Mouse (Mus musculus) limb, embryonic 14.5 days (tissue): ENCODE measurements around the gene Olfr202. TPM values are rescaled to one million over a fixed set of nuclear protein-coding genes. Genes with fewer than 3 reads are reported as not detected.
"Not testable (repeated sequence)": the region's sequence is repeated elsewhere in the genome, so short reads cannot be mapped to it uniquely, and the experiment has no call there.

Experiments used
- ATAC-seq: fragments of 200-750 bp; cut with Nextera tagmentation; 2 replicates; pipeline ENCODE4 v1.8.0; 2017; ENCODE audit warnings: low read depth, moderate number of reproducible peaks, moderate TSS enrichment; ENCODE audit not compliant: low FRiP score
- DNase-seq: peaks from one replicate; pipeline ENCODE4 v3.0.0-alpha.2; 2015; ENCODE audit warnings: low spot score
- H3K27ac ChIP-seq: fragments of 300-500 bp; sonication (generic); replicated peaks from 2 replicates; pipeline ENCODE4 v1.5.1; 2014; ENCODE audit warnings: low read depth, mild to moderate bottlenecking, low read length, moderate library complexity, mixed read lengths
- H3K27me3 ChIP-seq: fragments of 300-500 bp; sonication (generic); 2 replicates; pipeline ENCODE4 v1.6.1; 2014; ENCODE audit warnings: low read length, mixed read lengths; ENCODE audit not compliant: control insufficient read depth, insufficient read depth
- H3K36me3 ChIP-seq: fragments of 300-500 bp; sonication (generic); 2 replicates; pipeline ENCODE4 v1.6.1; 2014; ENCODE audit warnings: mild to moderate bottlenecking, low read length, moderate library complexity, mixed read lengths; ENCODE audit not compliant: control insufficient read depth, insufficient read depth
- H3K4me1 ChIP-seq: fragments of 300-500 bp; sonication (generic); 2 replicates; pipeline ENCODE4 v1.6.1; 2014; ENCODE audit warnings: antibody characterized with exemption, low read length, mixed read lengths; ENCODE audit not compliant: control insufficient read depth, insufficient read depth
- H3K4me2 ChIP-seq: fragments of 300-500 bp; sonication (generic); replicated peaks from 2 replicates; pipeline ENCODE4 v1.6.1; 2014; ENCODE audit warnings: low read depth, mild to moderate bottlenecking, low read length, moderate library complexity; ENCODE audit not compliant: severe bottlenecking
- H3K4me3 ChIP-seq: fragments of 300-500 bp; sonication (generic); replicated peaks from 2 replicates; pipeline ENCODE4 v1.5.1; 2014; ENCODE audit warnings: low read length
- H3K9ac ChIP-seq: fragments of 300-500 bp; sonication (generic); 2 replicates; pipeline ENCODE4 v1.6.1; 2014; ENCODE audit warnings: mild to moderate bottlenecking, low read depth, low read length, moderate library complexity; ENCODE audit not compliant: severe bottlenecking
- H3K9me3 ChIP-seq: fragments of 300-500 bp; sonication (generic); 2 replicates; pipeline ENCODE4 v1.6.1; 2016; ENCODE audit warnings: low read length; ENCODE audit not compliant: control insufficient read depth
- POLR2A ChIP-seq: fragments of 200-500 bp; IDR thresholded peaks from 2 replicates; pipeline ENCODE4 v1.8.0; 2012; ENCODE audit warnings: inconsistent platforms, mild to moderate bottlenecking, moderate library complexity, borderline replicate concordance; ENCODE audit not compliant: insufficient read depth, insufficient read length; ENCODE audit errors: extremely low read depth
- WGBS: fragments of 180-500 bp; shearing (Covaris S2); extraction: QIAGEN DNeasy Blood & Tissue Kit; methylation state at CpG from one replicate; pipeline ENCODE4 v1.1.7; 2014; 5-methylcytosine and 5-hydroxymethylcytosine counted together
- polyA plus RNA-seq, 2 experiments: library from polyadenylated mRNA; depleted of rRNA in 1 of 2; stranded (reverse) in 1 of 2; unstranded in 1 of 2; fragments of >200 nt; fragmentation: Nextera tagmentation in 1 of 2; extraction: Ambion mirVana in 1 of 2; gene quantifications; 2 replicates each; pipeline versions ENCODE4 v1.2.1 to v1.2.3; 2012 to 2014

The Olfr202 gene
- polyA plus RNA-seq, 2 experiments: not detected

DNA sequence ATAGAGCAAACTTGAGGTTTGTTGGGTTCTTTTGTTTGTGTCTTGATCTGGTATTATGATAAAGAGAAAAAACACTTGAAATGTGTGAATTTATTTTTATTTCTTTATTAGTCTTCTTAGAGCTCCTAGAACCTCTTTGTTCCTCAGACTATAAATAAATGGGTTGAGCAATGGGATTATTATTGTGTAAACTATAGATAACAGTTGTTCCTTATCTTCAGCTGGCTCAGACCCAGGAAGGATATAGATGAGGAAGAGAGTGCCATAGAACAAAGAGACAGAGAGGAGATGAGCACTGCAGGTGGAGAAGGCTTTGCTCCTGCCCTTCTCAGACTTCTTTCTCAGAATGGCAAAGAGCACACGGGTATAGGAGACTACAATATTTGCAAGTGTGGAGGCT, 3.1 kb downstream of the Olfr202 start:
- no peaks in the 10 kb centered on the region for H3K9me3 ChIP-seq
- H3K4me3 ChIP-seq: no peak overlapping the region
- H3K36me3 ChIP-seq: no peaks in the 10 kb centered on the region
- no peak for TF ChIP-seq POLR2A
- WGBS: 53% methylated on average over 1 of the region's 1 CpGs
- no peaks in the 10 kb centered on the region for H3K27me3 ChIP-seq
- ATAC-seq (no peak), DNase-seq (no peak)
- H3K27ac ChIP-seq: no peak overlapping the region
- no peak overlapping the region for H3K9ac ChIP-seq
- H3K4me2 ChIP-seq: no peak overlapping the region
- H3K4me1 ChIP-seq: no peaks in the 10 kb centered on the region

DNA sequence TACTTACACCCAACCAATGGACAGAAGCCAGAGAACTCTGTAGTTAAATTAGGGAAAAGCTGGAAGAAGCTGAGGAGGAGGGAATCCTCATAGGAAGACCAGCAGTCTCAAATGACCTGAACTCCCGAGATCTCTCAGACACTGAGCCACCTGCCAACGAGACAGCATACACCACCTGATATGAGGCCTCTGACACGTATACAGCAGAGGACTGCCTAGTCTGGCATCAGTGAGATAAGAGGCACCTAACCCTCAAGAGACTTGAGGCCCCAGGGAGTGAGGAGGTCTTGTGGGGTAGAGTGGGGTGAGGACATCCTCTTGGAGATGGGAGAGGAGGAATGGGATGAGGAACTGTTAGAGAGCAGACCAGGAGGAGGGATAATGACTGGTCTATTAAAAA, 6.1 kb downstream of the Olfr202 start:
- WGBS: 74% methylated on average over 3 of the region's 3 CpGs
- no peak overlapping the region for H3K4me2 ChIP-seq
- DNase-seq: no peak
- H3K27me3 ChIP-seq: no peaks in the 10 kb centered on the region
- H3K36me3 ChIP-seq: no peaks in the 10 kb centered on the region
- TF ChIP-seq POLR2A: no peak
- no peak overlapping the region for H3K27ac ChIP-seq
- H3K9ac ChIP-seq: no peak overlapping the region
- no peaks in the 10 kb centered on the region for H3K9me3 ChIP-seq
- no peak overlapping the region for H3K4me3 ChIP-seq
- no peaks in the 10 kb centered on the region for H3K4me1 ChIP-seq
- no peak for ATAC-seq

DNA sequence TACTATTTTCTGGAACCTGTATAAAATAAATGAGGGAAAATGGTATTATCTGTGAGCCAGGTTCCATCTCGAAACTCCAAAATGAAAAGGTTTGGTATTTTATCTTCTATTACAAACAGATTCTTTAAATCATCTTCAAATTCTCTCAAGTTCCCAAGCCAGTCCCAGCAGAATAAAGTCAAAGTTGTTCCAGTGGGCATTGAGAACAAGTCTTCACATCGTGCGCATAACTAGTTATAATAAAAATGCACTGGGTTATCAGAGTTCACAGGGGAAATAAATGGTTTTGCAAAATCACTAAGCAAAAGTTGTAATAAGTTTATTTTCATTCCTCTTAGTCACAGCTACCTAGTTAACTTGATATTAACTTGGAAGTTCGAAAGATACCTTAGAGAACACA, 14.1 kb downstream of the Olfr202 start, which contains the start of gene Olfr201:
Olfr201 (minus strand) TSS at position 101 of the 400 bp plus-strand sequence.
- H3K9ac ChIP-seq, H3K9me3 ChIP-seq, H3K36me3 ChIP-seq, H3K4me3 ChIP-seq, H3K27me3 ChIP-seq, H3K4me1 ChIP-seq, DNase-seq, ATAC-seq, H3K4me2 ChIP-seq, H3K27ac ChIP-seq: not testable (repeated sequence)
- WGBS: 85% methylated on average over 4 of the region's 4 CpGs

- not testable (repeated sequence) for H3K27ac ChIP-seq, H3K9ac ChIP-seq, ATAC-seq, H3K4me3 ChIP-seq, H3K36me3 ChIP-seq, H3K9me3 ChIP-seq, H3K27me3 ChIP-seq, DNase-seq, H3K4me1 ChIP-seq, H3K4me2 ChIP-seq
- WGBS: 74% methylated on average over 4 of the region's 4 CpGs
Observed at GRCm38 (mm10) chr16:59269097-59269496, 17.5 kb downstream of the Olfr202 start.

GRCm38 (mm10) chr16:59249684-59250083, 36.9 kb downstream of the Olfr202 start:
- WGBS: 86% methylated on average over 17 of the region's 17 CpGs
- no peaks in the 10 kb centered on the region for H3K36me3 ChIP-seq
- no peak for DNase-seq
- H3K27ac ChIP-seq: no peak overlapping the region
- H3K9me3 ChIP-seq: no peaks in the 10 kb centered on the region
- no peak overlapping the region for H3K4me3 ChIP-seq
- ATAC-seq: no peak
- no peak overlapping the region for H3K9ac ChIP-seq
- no peak for TF ChIP-seq POLR2A
- no peaks in the 10 kb centered on the region for H3K4me1 ChIP-seq
- no peaks in the 10 kb centered on the region for H3K27me3 ChIP-seq
- no peak overlapping the region for H3K4me2 ChIP-seq

Other genes starting within 250 kb of the Olfr202 start
- gene Olfr187, start 247.0 kb downstream of the Olfr202 start, polyA plus RNA-seq (2012; rRNA removed): not detected in 2 replicates
- not detected in 2 replicates for gene Olfr187, start 247.0 kb downstream of the Olfr202 start, polyA plus RNA-seq (2014; fragmentation: Nextera tagmentation; extraction: Ambion mirVana)
- not detected in 2 replicates for gene Olfr190, start 208.8 kb downstream of the Olfr202 start, polyA plus RNA-seq (2012; rRNA removed)
- gene Olfr190, start 208.8 kb downstream of the Olfr202 start, polyA plus RNA-seq (2014; fragmentation: Nextera tagmentation; extraction: Ambion mirVana): not detected in 2 replicates
- not detected in 2 replicates for gene Olfr191, start 197.0 kb downstream of the Olfr202 start, polyA plus RNA-seq (2012; rRNA removed)
- not detected in 2 replicates for gene Olfr191, start 197.0 kb downstream of the Olfr202 start, polyA plus RNA-seq (2014; fragmentation: Nextera tagmentation; extraction: Ambion mirVana)
- not detected in 2 replicates for gene Olfr193, start 174.9 kb downstream of the Olfr202 start, polyA plus RNA-seq (2012; rRNA removed)
- not detected in 2 replicates for gene Olfr193, start 174.9 kb downstream of the Olfr202 start, polyA plus RNA-seq (2014; fragmentation: Nextera tagmentation; extraction: Ambion mirVana)
- not detected in 2 replicates for gene Olfr194, start 165.7 kb downstream of the Olfr202 start, polyA plus RNA-seq (2012; rRNA removed)
- not detected in 2 replicates for gene Olfr194, start 165.7 kb downstream of the Olfr202 start, polyA plus RNA-seq (2014; fragmentation: Nextera tagmentation; extraction: Ambion mirVana)
- not detected in 2 replicates for gene Olfr195, start 139.7 kb downstream of the Olfr202 start, polyA plus RNA-seq (2012; rRNA removed)
- gene Olfr195, start 139.7 kb downstream of the Olfr202 start, polyA plus RNA-seq (2014; fragmentation: Nextera tagmentation; extraction: Ambion mirVana): not detected in 2 replicates
- not detected in 2 replicates for gene Olfr196, start 116.3 kb downstream of the Olfr202 start, polyA plus RNA-seq (2012; rRNA removed)
- gene Olfr196, start 116.3 kb downstream of the Olfr202 start, polyA plus RNA-seq (2014; fragmentation: Nextera tagmentation; extraction: Ambion mirVana): not detected in 2 replicates
- gene Olfr198, start 83.3 kb downstream of the Olfr202 start, polyA plus RNA-seq (2012; rRNA removed): not detected in 2 replicates
- gene Olfr198, start 83.3 kb downstream of the Olfr202 start, polyA plus RNA-seq (2014; fragmentation: Nextera tagmentation; extraction: Ambion mirVana): not detected in 2 replicates
- not detected in 2 replicates for gene Olfr199, start 67.0 kb downstream of the Olfr202 start, polyA plus RNA-seq (2012; rRNA removed)
- not detected in 2 replicates for gene Olfr199, start 67.0 kb downstream of the Olfr202 start, polyA plus RNA-seq (2014; fragmentation: Nextera tagmentation; extraction: Ambion mirVana)
- not detected in 2 replicates for gene Olfr201, start 14.2 kb downstream of the Olfr202 start, polyA plus RNA-seq (2012; rRNA removed)
- gene Olfr201, start 14.2 kb downstream of the Olfr202 start, polyA plus RNA-seq (2014; fragmentation: Nextera tagmentation; extraction: Ambion mirVana): not detected in 2 replicates
- gene Olfr203, start 12.1 kb upstream of the Olfr202 start, polyA plus RNA-seq (2012; rRNA removed): not detected in 2 replicates
- gene Olfr203, start 12.1 kb upstream of the Olfr202 start, polyA plus RNA-seq (2014; fragmentation: Nextera tagmentation; extraction: Ambion mirVana): not detected in 2 replicates
- not detected in 2 replicates for gene Olfr204, start 31.5 kb upstream of the Olfr202 start, polyA plus RNA-seq (2012; rRNA removed)
- not detected in 2 replicates for gene Olfr204, start 31.5 kb upstream of the Olfr202 start, polyA plus RNA-seq (2014; fragmentation: Nextera tagmentation; extraction: Ambion mirVana)
- gene Olfr205, start 44.3 kb upstream of the Olfr202 start, polyA plus RNA-seq (2012; rRNA removed): not detected in 2 replicates
- gene Olfr205, start 44.3 kb upstream of the Olfr202 start, polyA plus RNA-seq (2014; fragmentation: Nextera tagmentation; extraction: Ambion mirVana): not detected in 2 replicates
- gene Olfr206, start 62.5 kb upstream of the Olfr202 start, polyA plus RNA-seq (2012; rRNA removed): not detected in 2 replicates
- gene Olfr206, start 62.5 kb upstream of the Olfr202 start, polyA plus RNA-seq (2014; fragmentation: Nextera tagmentation; extraction: Ambion mirVana): not detected in 2 replicates
- not detected in 2 replicates for gene Olfr209, start 77.2 kb upstream of the Olfr202 start, polyA plus RNA-seq (2012; rRNA removed)
- not detected in 2 replicates for gene Olfr209, start 77.2 kb upstream of the Olfr202 start, polyA plus RNA-seq (2014; fragmentation: Nextera tagmentation; extraction: Ambion mirVana)
- gene Gabrr3, start 120.5 kb upstream of the Olfr202 start, polyA plus RNA-seq (2012; rRNA removed): 0.01 and 0.06 TPM in 2 replicates
- 0.07 TPM in 1 of 2 replicates, not detected in the other for gene Gabrr3, start 120.5 kb upstream of the Olfr202 start, polyA plus RNA-seq (2014; fragmentation: Nextera tagmentation; extraction: Ambion mirVana)
- 15.4 and 18.3 TPM in 2 replicates for gene Riox2, start 185.0 kb upstream of the Olfr202 start, polyA plus RNA-seq (2012; rRNA removed)
- 30.4 and 32.4 TPM in 2 replicates for gene Riox2, start 185.0 kb upstream of the Olfr202 start, polyA plus RNA-seq (2014; fragmentation: Nextera tagmentation; extraction: Ambion mirVana)